8 mouse cellular contexts compared by ENCODE assay signal in the genomic region with DNA sequence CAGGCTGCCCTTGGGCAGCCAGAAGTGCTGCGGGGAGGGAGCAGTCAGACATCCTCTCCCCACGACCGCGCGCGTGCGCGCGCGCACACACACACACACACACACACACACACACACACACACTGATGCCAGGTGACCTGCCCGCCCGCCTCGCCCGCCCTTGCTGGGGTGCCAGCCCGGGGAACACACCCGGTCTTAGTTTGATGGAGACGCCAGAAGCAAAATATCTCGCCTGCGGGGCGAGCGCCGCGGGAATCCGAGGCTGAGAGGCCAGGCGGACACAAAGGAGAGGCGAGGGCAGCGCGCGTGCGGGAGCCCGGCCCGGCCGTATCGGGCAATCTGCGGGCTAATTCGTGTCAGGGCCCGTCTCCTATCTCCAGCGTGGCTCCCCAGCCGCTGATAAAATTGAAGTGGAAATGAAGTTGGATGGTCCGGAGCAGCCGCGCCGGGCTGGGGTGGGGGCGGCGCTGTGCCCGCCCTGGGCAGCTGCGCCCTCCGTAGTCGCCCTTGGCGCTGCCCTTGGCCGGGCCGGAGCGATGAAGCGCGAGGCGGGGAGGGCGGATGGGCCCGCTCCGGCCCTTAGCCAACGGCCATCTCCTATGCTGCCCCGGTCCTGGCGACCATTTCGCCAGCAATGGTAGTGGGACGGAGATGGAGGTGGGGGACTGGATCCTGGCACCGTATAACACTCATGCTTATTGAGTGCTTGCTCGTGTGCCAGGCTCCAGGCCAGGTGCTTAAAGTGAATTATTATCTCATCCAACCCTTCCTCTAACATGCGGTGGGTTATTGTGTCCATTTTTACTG.
A peak's percentile ranks its signal among the peaks of the same experiment; 100 is the strongest.
DNase-seq lines count a peak whose midpoint lies in the region; ATAC-seq lines count a peak whose summit lies in the region.

No protein-coding gene starts in this region.

- no peak overlapping the region for H3K27ac ChIP-seq in lung, embryonic 15.5 days
- H3K27ac ChIP-seq in heart, embryonic 15.5 days = no peak overlapping the region
- H3K27ac ChIP-seq in neural tube, embryonic 11.5 days (ENCODE audit: low read depth, low read length) = peak overlapping the region; percentile 77

- H3K27me3 ChIP-seq in lung, embryonic 15.5 days = peaks cover 56% of the 10 kb centered on the region
- peaks cover 80% of the 10 kb centered on the region for H3K27me3 ChIP-seq in heart, embryonic 15.5 days
- peaks cover 19% of the 10 kb centered on the region for H3K27me3 ChIP-seq in neural tube, embryonic 11.5 days (ENCODE audit: control insufficient read depth, insufficient read depth, low read length)

- peaks cover 5% of the 10 kb centered on the region; the same call in 1 of the 2 replicates for H3K4me1 ChIP-seq in lung, embryonic 15.5 days
- peaks cover 10% of the 10 kb centered on the region for H3K4me1 ChIP-seq in heart, embryonic 15.5 days (replicated peaks)
- peaks cover 3% of the 10 kb centered on the region for H3K4me1 ChIP-seq in neural tube, embryonic 11.5 days (ENCODE audit: control insufficient read depth, insufficient read depth, low read length)

- WGBS in lung, embryonic 15.5 days = 2% methylated on average over 58 of the region's 67 CpGs
- WGBS in heart, embryonic 15.5 days = 3% methylated on average over 59 of the region's 67 CpGs
- WGBS in neural tube, embryonic 11.5 days = 2% methylated on average over 64 of the region's 67 CpGs

- no peak overlapping the region for H3K9ac ChIP-seq in lung, embryonic 15.5 days
- H3K9ac ChIP-seq in heart, embryonic 15.5 days = peak overlapping the region; percentile 59
- peak overlapping the region; percentile 72 for H3K9ac ChIP-seq in neural tube, embryonic 11.5 days (ENCODE audit: low read length)

- peak overlapping the region; percentile 64 for H3K4me2 ChIP-seq in lung, embryonic 15.5 days
- H3K4me2 ChIP-seq in heart, embryonic 15.5 days = peak overlapping the region; percentile 89
- peak overlapping the region; percentile 80 for H3K4me2 ChIP-seq in neural tube, embryonic 11.5 days (ENCODE audit: low read depth)

- H3K9me3 ChIP-seq in lung, embryonic 15.5 days = no peaks in the 10 kb centered on the region
- no peaks in the 10 kb centered on the region for H3K9me3 ChIP-seq in heart, embryonic 15.5 days (replicated peaks)
- H3K9me3 ChIP-seq in neural tube, embryonic 11.5 days (ENCODE audit: control insufficient read depth, low read length) = no peaks in the 10 kb centered on the region

- no peak for DNase-seq in lung, postnatal 10 days
- DNase-seq in cerebellum, postnatal 36 days = peak; percentile 59 to 70
- peak; percentile 56 to 72 for DNase-seq in kidney, postnatal 4 days
- DNase-seq in neural tube, embryonic 11.5 days (ENCODE audit: low spot score) = peak; percentile 70
- DNase-seq in thymus, adult 18-20 months = no peak
- DNase-seq in thymus, postnatal 14 days = no peak

- H3K4me3 ChIP-seq in lung, embryonic 15.5 days = peak overlapping the region; percentile 30
- peak overlapping the region; percentile 54 for H3K4me3 ChIP-seq in heart, embryonic 15.5 days
- H3K4me3 ChIP-seq in neural tube, embryonic 11.5 days (ENCODE audit: low read depth, low read length) = peak overlapping the region; percentile 45

- no peaks in the 10 kb centered on the region for H3K36me3 ChIP-seq in lung, embryonic 15.5 days
- H3K36me3 ChIP-seq in heart, embryonic 15.5 days = no peaks in the 10 kb centered on the region
- H3K36me3 ChIP-seq in neural tube, embryonic 11.5 days (ENCODE audit: control insufficient read depth, insufficient read depth, low read length) = no peaks in the 10 kb centered on the region

- no peak for ATAC-seq in lung, embryonic 15.5 days (ENCODE audit: borderline replicate concordance, extremely low read depth, low FRiP score, low TSS enrichment)
- peak; percentile 66; the same call in 1 of the 2 replicates for ATAC-seq in heart, embryonic 15.5 days (replicated peaks; ENCODE audit: insufficient number of reproducible peaks, insufficient read depth, low FRiP score, low read depth)
- peak; percentile 63 for ATAC-seq in neural tube, embryonic 11.5 days (ENCODE audit: insufficient read depth, low FRiP score, low TSS enrichment)

Comparison
In these comparisons a context has a peak if more than half of its experiments do, and no peak if none do; other contexts are left out.
1. DNase-seq: peak in cerebellum, postnatal 36 days (2 of 2), kidney, postnatal 4 days (2 of 2) and neural tube, embryonic 11.5 days (single experiment); none in lung, postnatal 10 days (single experiment), thymus, adult 18-20 months (0 of 2) and thymus, postnatal 14 days (single experiment).
2. Peak in every context shown above with its lines, with median percentiles within 50 percentile points of each other: H3K4me2 ChIP-seq and H3K4me3 ChIP-seq.